Mouse (Mus musculus) forebrain, embryonic 11.5 days (tissue): ENCODE measurements around the gene Ugcg. TPM values are rescaled to one million over a fixed set of nuclear protein-coding genes. Genes with fewer than 3 reads are reported as not detected.

Experiments
- ATAC-seq: fragments of 200-750 bp; cut with Nextera tagmentation; replicated peaks from 2 replicates; pipeline ENCODE4 v1.8.0; 2017; ENCODE audit warnings: moderate TSS enrichment; ENCODE audit not compliant: low FRiP score
- DNase-seq: peaks from one replicate; pipeline ENCODE4 v3.0.0-alpha.2; 2017; ENCODE audit warnings: low spot score
- H3K27ac ChIP-seq: fragments of 300-500 bp; sonication (generic); 2 replicates; pipeline ENCODE4 v1.5.1; 2014; ENCODE audit warnings: low read depth, low read length
- H3K27me3 ChIP-seq: fragments of 300-500 bp; sonication (generic); 2 replicates; pipeline ENCODE4 v1.6.1; 2014; ENCODE audit warnings: mild to moderate bottlenecking, low read length, mixed read lengths; ENCODE audit not compliant: control insufficient read depth, insufficient read depth
- H3K36me3 ChIP-seq: fragments of 300-500 bp; sonication (generic); 2 replicates; pipeline ENCODE4 v1.6.1; 2014; ENCODE audit warnings: mild to moderate bottlenecking, low read length, moderate library complexity, mixed read lengths; ENCODE audit not compliant: control insufficient read depth, insufficient read depth
- H3K4me1 ChIP-seq: fragments of 300-500 bp; sonication (generic); replicated peaks from 2 replicates; pipeline ENCODE4 v1.6.1; 2014; ENCODE audit warnings: low read length, mixed read lengths; ENCODE audit not compliant: control insufficient read depth, insufficient read depth
- H3K4me2 ChIP-seq: fragments of 300-500 bp; sonication (generic); 2 replicates; pipeline ENCODE4 v1.6.1; 2014; ENCODE audit warnings: low read depth, mild to moderate bottlenecking, low read length, moderate library complexity, mixed read lengths; ENCODE audit not compliant: severe bottlenecking
- H3K4me3 ChIP-seq: fragments of 300-500 bp; sonication (generic); 2 replicates; pipeline ENCODE4 v1.5.1; 2014; ENCODE audit warnings: low read depth, low read length
- H3K9ac ChIP-seq: fragments of 300-500 bp; sonication (generic); 2 replicates; pipeline ENCODE4 v1.6.1; 2014; ENCODE audit warnings: low read length
- H3K9me3 ChIP-seq: fragments of 300-500 bp; sonication (generic); 2 replicates; pipeline ENCODE4 v1.6.1; 2016; ENCODE audit warnings: low read length, mixed read lengths; ENCODE audit not compliant: control insufficient read depth
- WGBS: fragments of 180-500 bp; shearing (Covaris S2); extraction: QIAGEN DNeasy Blood & Tissue Kit; methylation state at CpG from one replicate; pipeline ENCODE4 v1.1.7; 2014; 5-methylcytosine and 5-hydroxymethylcytosine counted together
- polyA plus RNA-seq: library from polyadenylated mRNA; unstranded; fragments of >200 nt; fragmentation: Nextera tagmentation; extraction: Ambion mirVana; gene quantifications from 2 replicates; pipeline ENCODE4 v1.2.1, GENCODE M21; 2014

The Ugcg gene
- polyA plus RNA-seq, 1 experiment from 2014 or later: 13.0 TPM

DNA sequence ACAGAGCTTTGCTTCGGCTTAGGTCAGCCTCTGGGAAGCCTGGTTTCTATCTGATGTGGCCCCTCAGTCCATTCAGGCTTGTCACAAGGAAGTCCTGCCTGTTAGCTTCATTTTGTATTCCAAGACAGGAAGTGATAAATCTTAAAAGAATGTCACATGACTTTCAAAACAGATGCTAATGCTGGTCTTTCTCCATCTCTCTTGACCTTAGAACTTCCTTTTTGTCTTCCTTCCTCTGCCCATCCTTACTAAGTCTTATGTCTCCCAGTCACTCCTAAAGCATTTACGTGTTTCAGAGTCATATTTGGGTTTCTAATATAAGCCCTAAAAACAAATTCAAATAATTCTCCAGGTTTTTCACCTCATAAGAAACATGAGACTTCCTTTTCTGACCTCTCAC, 25.0 kb upstream of the Ugcg start:
- no peak for DNase-seq
- Histone ChIP-seq H3K36me3 (no peaks in the 10 kb centered on the region), H3K4me1 (no peaks in the 10 kb centered on the region), H3K4me3 (no peak overlapping the region), H3K4me2 (no peak overlapping the region), H3K27me3 (no peaks in the 10 kb centered on the region), H3K9ac (no peak overlapping the region), H3K27ac (no peak overlapping the region), H3K9me3 (no peaks in the 10 kb centered on the region)
- 78% methylated on average over 2 of the region's 2 CpGs for WGBS
- no peak for ATAC-seq

DNA sequence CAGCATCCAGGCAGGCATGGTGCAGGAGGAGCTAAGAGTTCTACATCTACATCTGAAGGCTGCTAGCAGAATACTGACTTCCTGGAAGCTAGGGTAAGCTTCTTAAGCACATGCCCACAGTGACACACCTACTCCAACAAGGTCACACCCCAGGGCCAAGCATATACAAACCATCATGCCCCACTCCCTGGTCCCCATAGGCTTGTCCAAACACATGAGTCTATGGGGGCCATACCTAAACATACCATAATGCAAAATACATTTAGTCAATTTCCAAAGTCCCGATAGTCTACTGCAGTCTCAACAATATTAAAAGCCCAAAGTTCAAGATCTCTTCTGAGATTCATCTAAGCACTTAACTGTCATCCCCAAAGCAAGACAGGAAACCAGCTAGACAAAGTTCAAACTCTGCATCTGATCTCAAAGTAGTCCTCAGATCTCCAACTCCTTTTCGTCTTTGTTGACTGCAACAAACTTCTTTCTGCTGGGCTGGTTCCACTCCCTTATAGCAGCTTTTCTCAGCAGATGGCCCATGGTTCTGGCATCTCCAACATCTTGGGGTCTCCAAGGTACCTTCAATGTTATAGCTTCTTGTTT, 21.7 kb upstream of the Ugcg start:
- no peak overlapping the region for H3K27ac ChIP-seq
- H3K27me3 ChIP-seq: no peaks in the 10 kb centered on the region
- DNase-seq (no peak), ATAC-seq (no peak)
- no peak overlapping the region for H3K4me3 ChIP-seq
- no peaks in the 10 kb centered on the region for H3K9me3 ChIP-seq
- WGBS: 87% methylated on average over 2 of the region's 2 CpGs
- H3K4me1 ChIP-seq: no peaks in the 10 kb centered on the region
- H3K36me3 ChIP-seq: no peaks in the 10 kb centered on the region
- no peak overlapping the region for H3K4me2 ChIP-seq
- H3K9ac ChIP-seq: no peak overlapping the region

DNA sequence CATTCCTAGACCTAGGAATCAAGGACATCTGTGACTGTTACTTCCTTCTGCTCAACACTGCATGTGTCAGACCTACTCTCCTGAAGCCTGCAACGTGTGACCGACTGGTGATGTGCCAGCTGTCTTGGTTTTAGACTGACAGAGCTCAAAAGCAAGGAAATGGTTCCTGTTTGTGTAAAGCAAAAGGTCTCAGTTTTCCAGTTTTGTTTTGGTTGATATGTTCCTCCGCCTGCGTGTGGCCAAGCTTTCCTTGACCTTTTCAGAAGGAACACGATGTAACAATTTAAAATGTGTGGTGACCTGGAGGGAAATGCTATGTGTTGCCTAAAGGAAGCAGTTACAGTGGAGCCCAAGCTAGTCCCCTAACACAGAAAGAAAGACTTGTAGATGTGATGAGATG, 19.1 kb upstream of the Ugcg start:
- Histone ChIP-seq H3K27me3 (no peaks in the 10 kb centered on the region), H3K36me3 (no peaks in the 10 kb centered on the region), H3K9me3 (no peaks in the 10 kb centered on the region), H3K9ac (no peak overlapping the region), H3K4me1 (peaks cover 2% of the 10 kb centered on the region; the same call in 1 of the 2 replicates), H3K4me3 (no peak overlapping the region), H3K27ac (no peak overlapping the region), H3K4me2 (no peak overlapping the region)
- no peak for DNase-seq
- no peak for ATAC-seq
- 86% methylated on average over 5 of the region's 5 CpGs for WGBS

DNA sequence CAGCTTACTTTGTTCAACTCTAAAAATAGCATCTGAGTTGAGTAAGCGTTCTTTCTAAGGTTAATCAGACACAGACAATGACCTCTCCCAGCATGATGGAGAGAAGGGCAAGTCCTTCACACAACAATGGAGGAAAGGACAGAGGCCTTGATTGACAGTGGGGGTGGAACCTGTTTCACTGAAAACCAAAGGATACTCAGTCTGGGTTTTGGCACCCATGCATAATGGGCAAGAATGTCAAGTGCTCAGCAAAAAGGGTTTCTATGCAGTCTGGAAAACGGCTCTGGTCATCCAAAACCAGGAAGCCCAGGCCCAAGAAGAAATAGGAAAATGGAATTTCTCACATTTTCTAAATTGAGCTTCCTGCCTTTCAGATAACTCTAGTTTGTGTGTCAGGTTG, 16.4 kb upstream of the Ugcg start:
- ATAC-seq (no peak), DNase-seq (no peak)
- Histone ChIP-seq H3K4me3 (no peak overlapping the region), H3K4me1 (peaks cover 2% of the 10 kb centered on the region; the same call in 1 of the 2 replicates), H3K9me3 (no peaks in the 10 kb centered on the region), H3K9ac (no peak overlapping the region), H3K36me3 (no peaks in the 10 kb centered on the region), H3K4me2 (no peak overlapping the region), H3K27ac (no peak overlapping the region), H3K27me3 (no peaks in the 10 kb centered on the region)
- WGBS: 20% methylated on average over 2 of the region's 2 CpGs

DNA sequence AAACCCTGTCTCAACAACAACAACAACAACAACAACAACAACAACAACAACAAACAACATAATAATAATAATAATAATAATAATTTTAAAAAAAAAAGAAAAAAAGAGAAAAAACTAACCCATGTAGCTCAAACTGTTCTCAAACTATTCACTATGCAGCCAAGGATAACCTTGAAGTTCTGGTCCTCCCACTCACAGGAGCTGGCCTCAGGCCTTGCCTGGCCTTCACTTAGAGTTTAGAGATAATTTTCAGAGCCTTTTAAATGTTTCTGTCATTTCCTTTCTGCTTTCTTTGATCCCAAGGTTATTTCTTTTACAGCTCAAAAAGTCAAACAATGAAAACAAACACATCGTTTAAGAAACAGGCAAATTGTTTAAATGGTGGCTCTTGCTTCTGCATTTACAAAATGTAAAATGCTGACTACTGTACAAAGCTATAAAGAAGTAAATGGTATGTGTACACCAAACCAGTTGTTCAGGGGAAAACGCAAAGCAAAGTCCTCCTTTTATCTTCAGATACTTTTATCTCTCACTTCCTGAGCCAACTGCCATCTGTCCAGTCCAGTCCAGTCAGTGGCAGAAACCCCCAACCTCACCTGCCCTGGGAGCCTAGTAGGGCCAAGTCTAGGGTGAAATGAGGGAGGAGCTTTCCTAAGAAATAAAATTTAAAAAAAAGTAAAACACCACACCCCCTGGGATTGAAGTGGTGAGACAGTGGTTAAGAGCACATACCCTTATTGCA, 15.7 kb upstream of the Ugcg start:
- H3K27ac ChIP-seq: no peak overlapping the region
- no peaks in the 10 kb centered on the region for H3K36me3 ChIP-seq
- 81% methylated on average over 2 of the region's 2 CpGs for WGBS
- no peaks in the 10 kb centered on the region for H3K27me3 ChIP-seq
- H3K4me3 ChIP-seq: no peak overlapping the region
- H3K9ac ChIP-seq: no peak overlapping the region
- peaks cover 2% of the 10 kb centered on the region; the same call in 1 of the 2 replicates for H3K4me1 ChIP-seq
- no peak for ATAC-seq
- no peak for DNase-seq
- no peak overlapping the region for H3K4me2 ChIP-seq
- no peaks in the 10 kb centered on the region for H3K9me3 ChIP-seq

DNA sequence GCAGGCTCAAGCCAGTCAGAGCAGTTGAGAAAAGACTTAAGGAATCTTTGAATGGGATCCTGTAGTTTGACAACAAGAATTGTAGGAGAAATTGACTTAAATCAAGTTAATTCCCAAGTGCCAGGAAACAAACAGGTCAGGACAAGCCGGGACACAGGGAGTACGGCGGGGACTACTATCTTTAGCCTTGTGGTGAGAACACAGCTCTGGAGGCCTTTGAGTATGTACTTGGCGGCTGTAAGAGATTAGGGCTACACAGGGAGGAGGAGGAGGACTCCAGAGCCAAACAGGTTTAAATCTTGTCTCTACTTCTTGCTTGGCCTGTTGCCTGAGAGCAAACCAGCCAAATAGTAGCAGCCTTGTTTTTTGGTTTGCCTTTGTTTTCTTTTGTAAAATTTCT, 14.1 kb upstream of the Ugcg start:
- WGBS: 73% methylated on average over 4 of the region's 4 CpGs

DNA sequence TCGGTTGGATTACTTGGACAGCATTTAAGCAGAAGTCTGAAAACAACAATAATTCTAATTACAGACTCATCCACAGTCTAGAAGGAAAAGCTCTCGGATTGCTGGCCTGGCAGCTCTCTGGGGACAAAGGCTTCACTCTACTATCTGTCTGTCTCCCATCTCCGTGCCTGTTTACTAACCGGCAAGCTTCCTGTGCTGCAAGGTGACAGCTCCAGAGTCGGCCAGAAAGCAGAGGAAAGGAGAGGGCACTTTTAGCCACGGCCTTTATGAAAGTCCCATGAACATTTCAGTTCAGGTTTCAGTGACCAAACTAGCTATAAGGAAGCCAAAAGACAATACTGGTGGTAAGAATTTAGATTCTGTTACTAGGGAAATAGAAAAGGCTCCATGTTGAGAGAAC, 13.1 kb upstream of the Ugcg start:
- Histone ChIP-seq H3K27me3 (no peaks in the 10 kb centered on the region), H3K9ac (no peak overlapping the region), H3K4me3 (no peak overlapping the region), H3K4me2 (no peak overlapping the region), H3K27ac (no peak overlapping the region), H3K4me1 (peaks cover 2% of the 10 kb centered on the region; the same call in 1 of the 2 replicates), H3K36me3 (no peaks in the 10 kb centered on the region), H3K9me3 (no peaks in the 10 kb centered on the region)
- ATAC-seq: no peak
- no peak for DNase-seq
- 68% methylated on average over 6 of the region's 6 CpGs for WGBS

More for the DNA sequence above, 14.1 kb upstream of the Ugcg start:
- Histone ChIP-seq H3K9me3 (no peaks in the 10 kb centered on the region), H3K27ac (no peak overlapping the region), H3K36me3 (no peaks in the 10 kb centered on the region), H3K4me3 (no peak overlapping the region), H3K27me3 (no peaks in the 10 kb centered on the region), H3K4me1 (peaks cover 2% of the 10 kb centered on the region; the same call in 1 of the 2 replicates), H3K4me2 (no peak overlapping the region), H3K9ac (no peak overlapping the region)
- DNase-seq (no peak), ATAC-seq (no peak)

DNA sequence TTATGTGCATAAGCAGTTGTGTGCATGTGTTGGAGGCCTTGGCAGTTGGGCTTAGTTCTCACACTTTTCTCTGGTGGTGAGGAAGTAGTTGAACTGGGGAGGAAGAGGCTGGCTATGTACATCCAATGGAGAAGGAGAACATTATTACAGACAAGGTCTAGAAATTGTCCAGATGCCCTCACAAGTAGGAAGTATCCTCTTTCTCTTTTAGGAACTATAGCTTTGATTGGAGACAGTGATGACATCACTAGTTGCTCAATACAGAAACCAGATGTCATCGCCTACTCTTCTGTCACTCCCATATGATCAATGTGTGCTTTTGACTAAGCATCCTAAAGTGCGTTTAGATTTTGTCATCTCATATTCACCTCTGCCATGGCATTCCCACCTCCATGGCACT, 11.5 kb upstream of the Ugcg start:
- H3K9ac ChIP-seq: no peak overlapping the region
- H3K4me3 ChIP-seq: no peak overlapping the region
- ATAC-seq (no peak), DNase-seq (no peak)
- no peak overlapping the region for H3K4me2 ChIP-seq
- peaks cover 2% of the 10 kb centered on the region; the same call in 1 of the 2 replicates for H3K4me1 ChIP-seq
- no peak overlapping the region for H3K27ac ChIP-seq
- WGBS: 93% methylated on average over 2 of the region's 2 CpGs
- no peaks in the 10 kb centered on the region for H3K27me3 ChIP-seq
- H3K36me3 ChIP-seq: no peaks in the 10 kb centered on the region
- no peaks in the 10 kb centered on the region for H3K9me3 ChIP-seq
